Mouse (Mus musculus) adrenal gland, postnatal 10 days (tissue): Measurements from ENCODE around the gene Gm14326. TPM values are rescaled to one million over a fixed set of nuclear protein-coding genes. Genes with fewer than 3 reads are reported as not detected.
A peak's percentile ranks its signal among the peaks of the same experiment; 100 is the strongest.
"Not testable (repeated sequence)": the region's sequence is repeated elsewhere in the genome, so short reads cannot be mapped to it uniquely, and the experiment has no call there.

Experiments used
- DNase-seq: peaks from one replicate; pipeline ENCODE4 v3.0.0; 2021; ENCODE audit warnings: mixed read lengths
- long read RNA-seq, 2 experiments: library from polyadenylated mRNA; stranded (forward); transcript quantifications; one replicate each; pipeline ENCODE4 v2.0.0; 2021
- total RNA-seq, 2 experiments: library from RNA; stranded (reverse); gene quantifications; 2 replicates each; pipeline ENCODE4 v1.2.3; 2021

Gene Gm14326
- total RNA-seq: 10 to 100 TPM; 26.5 to 40.3 TPM
- long read RNA-seq, experiment 1, transcript Gm14326-201 (4 exons, 767 nt): major isoform, 8 of 14 reads
- long read RNA-seq, experiment 1, partial matches to known transcripts: 0 of 14 reads
- long read RNA-seq, experiment 1, other reads (novel, unspliced or antisense): 5 of 14 reads
- long read RNA-seq, experiment 2, partial matches to known transcripts: 0 of 6 reads
- long read RNA-seq, experiment 2, other reads (novel, unspliced or antisense): 1 of 6 reads

GRCm38 (mm10) chr2:177957145-177957544 is at the start of gene Gm14326:
Gene Gm14326 (minus strand): TSS chr2:177957297.
- peak; percentile 87 for DNase-seq

GRCm38 (mm10) chr2:177974814-177975213 is 17.7 kb upstream of the Gm14326 start:
- DNase-seq: not testable (repeated sequence)

DNA sequence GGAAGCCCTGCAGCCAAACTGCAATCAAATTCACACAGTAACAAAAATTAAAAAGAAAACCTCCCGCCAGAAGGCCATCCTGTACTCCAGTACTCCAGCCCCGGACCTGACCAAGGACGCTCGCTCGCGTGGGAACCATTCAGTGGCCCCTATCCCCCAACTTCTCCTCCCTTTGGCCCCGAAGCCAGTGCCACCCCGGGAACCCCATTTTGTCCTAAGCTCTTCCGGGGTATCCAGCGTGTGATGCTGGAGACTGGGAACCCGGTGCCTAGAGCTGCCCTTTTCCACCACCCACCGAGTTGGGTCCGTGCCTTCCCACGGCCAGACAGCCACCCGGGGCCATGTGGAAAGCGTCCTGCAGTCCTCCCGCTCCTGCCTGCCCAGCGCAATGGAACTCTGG is 363 bp downstream of the Gm14326 start:
- peak; percentile 45 for DNase-seq

GRCm38 (mm10) chr2:177925563-177926103 is 31.5 kb downstream of the Gm14326 start, which contains the start of gene Zfp972:
Gene Zfp972 (minus strand): TSS chr2:177925613.
- peak; percentile 1 for DNase-seq

DNA sequence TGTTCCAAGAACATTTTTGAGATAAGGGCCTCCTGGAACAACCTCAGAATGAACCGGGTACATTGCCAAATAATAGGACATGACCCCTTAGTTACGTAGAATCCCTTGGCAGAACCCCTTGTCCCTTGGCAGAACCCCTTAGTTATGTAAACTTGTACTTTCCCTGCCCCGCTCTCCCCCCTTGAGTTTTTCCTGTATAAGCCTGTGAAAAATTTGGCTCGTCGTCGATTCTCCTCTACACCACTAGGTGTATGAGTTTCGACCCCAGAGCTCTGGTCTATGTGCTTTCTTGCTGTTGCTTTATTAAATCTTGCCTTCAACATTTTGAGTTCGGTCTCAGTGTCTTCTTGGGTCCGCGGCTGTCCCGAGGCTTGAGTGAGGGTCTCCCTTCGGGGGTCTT is 53.8 kb downstream of the Gm14326 start:
- DNase-seq: not testable (repeated sequence)

DNA sequence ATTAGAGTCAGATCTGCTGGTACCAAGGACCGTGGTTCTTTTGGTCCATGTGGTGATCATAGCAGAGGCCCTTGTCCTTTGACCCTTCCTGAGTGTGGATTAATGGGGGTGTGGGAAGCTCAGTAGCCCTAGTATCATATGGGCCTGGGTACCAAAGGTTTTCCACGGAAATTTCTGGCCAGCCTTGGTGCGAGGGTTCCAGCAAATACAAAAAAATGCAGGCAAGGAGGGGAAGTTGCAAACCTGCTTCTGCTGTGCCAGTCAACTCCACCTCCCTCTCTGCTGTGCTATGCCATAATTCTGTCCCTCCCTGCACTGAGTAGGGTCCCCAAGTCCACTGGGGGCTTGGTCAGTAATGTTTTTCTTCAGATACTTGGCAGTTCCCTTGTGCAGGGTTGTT is 58.9 kb downstream of the Gm14326 start:
- not testable (repeated sequence) for DNase-seq

- DNase-seq: not testable (repeated sequence)
These were observed 60.0 kb downstream of the Gm14326 start, which contains the start of gene Gm14327 for GRCm38 (mm10) chr2:177897046-177897578. Gene Gm14327 (plus strand): TSS chr2:177897096.

GRCm38 (mm10) chr2:177887743-177888142 is 69.4 kb downstream of the Gm14326 start:
- DNase-seq: not testable (repeated sequence)

Other genes with a start within 250 kb of the Gm14326 start
- 10 to 100 TPM; 21.0 to 32.0 TPM for gene Gm14322, start 198.0 kb downstream of the Gm14326 start, total RNA-seq
- 100 to 1,000 TPM; 102 to 120 TPM for gene Gm14325, start 117.0 kb downstream of the Gm14326 start, total RNA-seq
- 1 to 10 TPM; 5.3 to 8.1 TPM for gene Gm14327, start 60.2 kb downstream of the Gm14326 start, total RNA-seq
- gene Zfp972, start 31.7 kb downstream of the Gm14326 start, total RNA-seq: 1 to 10 TPM; 1.8 to 1.9 TPM
- 10 to 100 TPM; 23.3 to 35.8 TPM for gene Zfp971, start 66.0 kb upstream of the Gm14326 start, total RNA-seq
- 10 to 100 TPM; 15.4 to 25.7 TPM for gene Zfp931, start 121.2 kb upstream of the Gm14326 start, total RNA-seq
- 1 to 10 TPM; 3.1 to 3.3 TPM for gene Phactr3, start 161.7 kb upstream of the Gm14326 start, total RNA-seq